Mouse (Mus musculus) heart, adult 2 months (tissue): ENCODE results near the gene Timm13. TPM values are rescaled to one million over a fixed set of nuclear protein-coding genes. Genes with fewer than 3 reads are reported as not detected.

Experiments
- DNase-seq, 2 experiments: peaks; one replicate each; pipeline ENCODE4 v3.0.0; 2021
- H3K27ac ChIP-seq: fragments of 200-600 bp; 2 replicates; pipeline ENCODE4 v1.8.1; 2022
- H3K27me3 ChIP-seq: fragments of 200-500 bp; 2 replicates; pipeline ENCODE4 v1.6.1; 2012; ENCODE audit warnings: mild to moderate bottlenecking, low read length, inconsistent platforms, mixed read lengths; ENCODE audit not compliant: control insufficient read depth, insufficient read depth
- H3K36me3 ChIP-seq: fragments of 200-500 bp; 2 replicates; pipeline ENCODE4 v1.6.1; 2012; ENCODE audit warnings: low read length, inconsistent platforms; ENCODE audit not compliant: control insufficient read depth, insufficient read depth
- H3K4me1 ChIP-seq: fragments of 200-500 bp; 2 replicates; pipeline ENCODE4 v1.6.1; 2011; ENCODE audit warnings: low read length; ENCODE audit not compliant: control insufficient read depth, insufficient read depth
- H3K4me3 ChIP-seq: fragments of 200-600 bp; 2 replicates; pipeline ENCODE4 v1.8.1; 2022
- H3K79me2 ChIP-seq: fragments of 200-500 bp; replicated peaks from 2 replicates; pipeline ENCODE4 v1.6.1; 2012; ENCODE audit warnings: mild to moderate bottlenecking, inconsistent platforms, low read length, moderate library complexity, mixed read lengths; ENCODE audit not compliant: control insufficient read depth, insufficient read depth
- H3K9ac ChIP-seq: fragments of 200-500 bp; 2 replicates; pipeline ENCODE4 v1.6.1; 2012; ENCODE audit warnings: low read depth, mild to moderate bottlenecking, control low read depth, inconsistent platforms, low read length, mixed read lengths
- CTCF ChIP-seq: fragments of 200-600 bp; IDR thresholded peaks from 2 replicates; pipeline ENCODE4 v1.8.1; 2022; ENCODE audit warnings: antibody characterized with exemption, mild to moderate bottlenecking, moderate library complexity
- EP300 ChIP-seq: fragments of 200-500 bp; IDR thresholded peaks from 2 replicates; pipeline ENCODE4 v1.6.1; 2011; ENCODE audit warnings: low read depth, low read length, control low read depth; ENCODE audit not compliant: insufficient read depth
- POLR2A ChIP-seq: fragments of 200-500 bp; IDR thresholded peaks from 2 replicates; pipeline ENCODE4 v1.6.1; 2011; ENCODE audit warnings: mild to moderate bottlenecking, low read depth, low read length, control low read depth; ENCODE audit not compliant: insufficient read depth
- WGBS: fragments of 180-500 bp; shearing (Covaris S2); methylation state at CpG from one replicate; pipeline ENCODE4 v1.1.7; 2018; 5-methylcytosine and 5-hydroxymethylcytosine counted together
- intact Hi-C: fragments of 180-260 bp; cut with DNase I; formaldehyde crosslinking; loops from one replicate; pipeline ENCODE4 v1.15.1; 2025
- long read RNA-seq: library from polyadenylated mRNA; stranded (forward); transcript quantifications from one replicate; pipeline ENCODE4 v2.0.0, GENCODE M21; 2021
- polyA plus RNA-seq: library from polyadenylated mRNA; depleted of rRNA; stranded (reverse); fragments of >200 nt; gene quantifications from 2 replicates; pipeline ENCODE4 v1.2.3, GENCODE M21; 2012; rRNA removed
- total RNA-seq, 2 experiments: library from RNA; stranded (reverse); gene quantifications; 2 replicates each; pipeline ENCODE4 v1.2.3; 2021

The Timm13 gene
- 100 to 1,000 TPM; 126 to 133 TPM for total RNA-seq
- 151 and 188 TPM in 2 replicates for polyA plus RNA-seq
- long read RNA-seq, transcript Timm13-204 (3 exons, 542 nt), result minor isoform, 7 of 151 reads
- long read RNA-seq, transcript Timm13-201 (3 exons, 1,225 nt), result major isoform, 135 of 151 reads
- long read RNA-seq, partial matches to known transcripts, result 0 of 151 reads
- long read RNA-seq, other reads (novel, unspliced or antisense), result 9 of 151 reads

- peak within 1 kb of the TSS; percentile 87 for H3K4me3 ChIP-seq
- DNase-seq, result peak; percentile 96 to 99
- under 1% methylated on average over 72 of the region's 72 CpGs for WGBS
- peak within 1 kb of the TSS; percentile 91 for H3K27ac ChIP-seq
- H3K27me3 ChIP-seq, result no peaks in the 10 kb centered on the region
- H3K4me1 ChIP-seq, result peaks cover 9% of the 10 kb centered on the region
- H3K36me3 ChIP-seq, result no peaks in the 10 kb centered on the region
- intact Hi-C loops, result loop anchor here (10.0 kb wide), 1 partner anchor 594 kb away; the partner anchor contains the start of gene Ncln
- H3K79me2 ChIP-seq, result no peaks in the 10 kb centered on the region
- TF ChIP-seq POLR2A (peak; percentile 66), EP300 (peak; percentile 82), CTCF (no peak)
- peak within 1 kb of the TSS; percentile 75 for H3K9ac ChIP-seq
These were observed at the start of gene Timm13 for GRCm38 (mm10) chr10:80900318-80901247. Gene Timm13, minus strand, starts transcription at chr10:80900969.

DNA sequence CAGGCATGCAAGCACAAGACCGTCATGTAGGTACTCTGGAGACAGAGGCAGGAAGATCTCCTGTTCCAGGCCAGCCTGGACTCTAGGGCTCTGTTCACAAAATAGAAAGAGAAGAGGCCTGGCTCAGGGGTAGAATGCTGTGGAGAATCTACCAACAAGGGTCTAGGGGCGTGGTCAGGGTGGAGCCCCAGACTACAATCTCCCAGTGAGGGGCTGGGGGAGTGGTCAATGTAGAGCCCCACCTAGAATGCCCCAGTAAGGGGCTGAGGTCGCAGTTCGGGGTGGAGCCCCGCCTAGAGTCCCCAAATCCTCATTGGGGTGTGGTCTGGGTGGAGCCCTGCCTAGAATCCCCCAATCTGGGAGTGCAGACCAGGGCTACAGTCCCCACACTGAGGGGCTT lies 49.5 kb upstream of the Timm13 start:
- intact Hi-C loops, result no loop called here
- DNase-seq, result no peak
- TF ChIP-seq EP300 (no peak), POLR2A (no peak), CTCF (no peak)
- Histone ChIP-seq H3K4me1 (peaks cover 14% of the 10 kb centered on the region), H3K36me3 (no peaks in the 10 kb centered on the region), H3K9ac (no peak overlapping the region), H3K79me2 (no peaks in the 10 kb centered on the region), H3K27me3 (no peaks in the 10 kb centered on the region), H3K4me3 (no peak overlapping the region), H3K27ac (no peak overlapping the region)
- WGBS, result 60% methylated on average over 5 of the region's 5 CpGs

- DNase-seq, result no peak
- TF ChIP-seq POLR2A (no peak), EP300 (no peak), CTCF (no peak)
- peaks cover 10% of the 10 kb centered on the region for H3K4me1 ChIP-seq
- H3K36me3 ChIP-seq, result no peaks in the 10 kb centered on the region
- no peak overlapping the region for H3K4me3 ChIP-seq
- no peaks in the 10 kb centered on the region for H3K27me3 ChIP-seq
- WGBS, result 51% methylated on average over 3 of the region's 3 CpGs
- H3K27ac ChIP-seq, result no peak overlapping the region; the same call in 1 of the 2 replicates
- intact Hi-C loops, result no loop called here
- no peak overlapping the region for H3K9ac ChIP-seq
- no peaks in the 10 kb centered on the region for H3K79me2 ChIP-seq
These were observed 48.3 kb upstream of the Timm13 start for GRCm38 (mm10) chr10:80949081-80949480.

GRCm38 (mm10) chr10:80948570-80948969 lies 47.8 kb upstream of the Timm13 start:
- DNase-seq, result peak in 1 of 2 experiments; percentile 40
- Histone ChIP-seq H3K4me1 (peaks cover 10% of the 10 kb centered on the region), H3K4me3 (no peak overlapping the region), H3K36me3 (no peaks in the 10 kb centered on the region), H3K9ac (no peak overlapping the region), H3K27me3 (no peaks in the 10 kb centered on the region), H3K79me2 (no peaks in the 10 kb centered on the region), H3K27ac (peak overlapping the region; percentile 42)
- intact Hi-C loops, result no loop called here
- TF ChIP-seq CTCF (no peak), EP300 (no peak), POLR2A (no peak)
- 18% methylated on average over 6 of the region's 6 CpGs for WGBS

GRCm38 (mm10) chr10:80947802-80948201 lies 47.0 kb upstream of the Timm13 start:
- Histone ChIP-seq H3K9ac (no peak overlapping the region), H3K27ac (peak overlapping the region; percentile 42), H3K27me3 (no peaks in the 10 kb centered on the region), H3K79me2 (no peaks in the 10 kb centered on the region), H3K4me3 (no peak overlapping the region), H3K4me1 (peaks cover 10% of the 10 kb centered on the region), H3K36me3 (no peaks in the 10 kb centered on the region)
- intact Hi-C loops, result no loop called here
- peak in 1 of 2 experiments; percentile 57 for DNase-seq
- 36% methylated on average over 2 of the region's 2 CpGs for WGBS
- TF ChIP-seq EP300 (no peak), POLR2A (no peak), CTCF (no peak)
